Mouse (Mus musculus) cerebellum, adult (tissue): ENCODE data around the gene Ranbp1.
"Not testable (repeated sequence)": the region's sequence is repeated elsewhere in the genome, so short reads cannot be mapped to it uniquely, and the experiment has no call there.

ENCODE experiments used
- ATAC-seq: cut with Nextera tagmentation; 2 replicates; pipeline ENCODE4 v1.9.2; 2017; ENCODE audit warnings: mild to moderate bottlenecking, moderate library complexity, mixed read lengths; ENCODE audit not compliant: insufficient number of reproducible peaks, low FRiP score, low TSS enrichment

Gene Ranbp1

GRCm38 (mm10) chr16:18248433-18249363 is at the start of gene Ranbp1, which contains the start of gene Trmt2a:
Ranbp1 (minus strand) TSS chr16:18248732.
Trmt2a (plus strand) TSS chr16:18248679.
- ATAC-seq: peak; percentile 88

DNA sequence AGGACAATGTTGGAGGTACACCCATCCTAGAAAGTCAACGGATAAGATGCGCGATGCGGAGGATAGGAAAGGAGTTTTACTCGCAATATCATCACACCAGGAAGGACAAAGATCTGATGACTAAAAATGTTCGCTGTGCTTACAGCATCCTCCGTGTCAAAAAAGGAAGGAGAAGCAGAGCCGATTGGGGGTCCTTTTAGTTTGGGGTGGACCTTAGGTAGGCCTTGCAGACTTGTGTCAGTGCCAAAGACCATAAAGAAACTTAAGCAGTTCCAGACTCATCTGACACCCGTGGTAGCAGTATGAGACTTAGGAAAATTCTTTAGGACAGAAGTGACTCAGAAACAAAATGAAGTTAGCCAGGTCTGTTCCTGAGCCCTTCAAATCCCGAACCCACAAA is 41.1 kb upstream of the Ranbp1 start:
- ATAC-seq: not testable (repeated sequence)

DNA sequence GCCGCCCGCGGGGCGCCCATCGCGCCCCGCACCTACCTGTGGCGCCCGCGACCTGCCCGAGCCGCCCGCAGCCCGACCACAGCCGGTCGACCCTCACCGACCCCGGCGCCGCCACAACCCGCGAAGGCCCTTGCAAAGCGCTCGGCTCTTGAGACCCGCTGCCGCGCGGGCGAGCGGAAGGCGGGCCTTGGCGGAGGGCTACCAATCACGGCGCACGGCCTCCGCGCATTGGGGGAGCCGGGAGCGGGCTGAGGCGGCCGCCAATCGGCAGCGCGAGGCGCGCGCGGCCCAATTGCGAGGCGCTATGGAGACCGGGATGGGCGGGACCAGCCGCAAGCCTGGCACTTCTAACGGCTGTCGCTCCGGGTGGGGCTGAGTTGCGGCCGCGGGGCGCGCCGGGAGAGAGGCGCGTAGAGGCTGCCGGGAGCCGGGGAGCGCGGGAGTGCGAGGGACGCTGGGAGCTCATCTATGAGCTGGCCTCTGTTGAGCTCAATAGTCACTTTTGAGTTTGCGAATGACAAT is 40.6 kb upstream of the Ranbp1 start, which contains the start of gene Dgcr8:
TSS of gene Dgcr8 (minus strand) at position 180 of the 522 bp plus-strand sequence.
- peak; percentile 99 for ATAC-seq

DNA sequence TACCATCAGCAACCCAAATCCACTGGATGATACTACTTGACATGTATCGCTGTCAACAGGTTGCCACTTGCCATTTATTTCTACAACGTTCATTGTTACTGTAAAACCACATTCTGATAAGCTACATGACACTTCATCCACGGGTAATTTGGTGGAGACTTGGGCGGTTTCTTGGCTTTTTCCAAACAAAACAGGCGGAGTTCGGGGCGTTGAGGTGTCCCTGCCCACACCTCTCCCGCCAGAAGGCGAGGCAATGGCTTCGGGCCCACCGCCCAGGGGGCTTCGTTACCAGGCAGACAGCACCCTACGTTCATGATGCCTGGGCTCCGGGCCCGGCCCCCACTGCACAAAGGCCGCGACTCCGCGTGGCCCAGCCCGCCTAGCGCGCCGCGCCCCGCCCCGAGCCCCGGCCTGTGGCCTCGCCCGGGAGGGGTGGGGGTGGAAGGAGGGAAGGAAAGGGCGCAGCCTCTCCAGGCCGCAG is 40.1 kb upstream of the Ranbp1 start:
- peak; percentile 83 for ATAC-seq

DNA sequence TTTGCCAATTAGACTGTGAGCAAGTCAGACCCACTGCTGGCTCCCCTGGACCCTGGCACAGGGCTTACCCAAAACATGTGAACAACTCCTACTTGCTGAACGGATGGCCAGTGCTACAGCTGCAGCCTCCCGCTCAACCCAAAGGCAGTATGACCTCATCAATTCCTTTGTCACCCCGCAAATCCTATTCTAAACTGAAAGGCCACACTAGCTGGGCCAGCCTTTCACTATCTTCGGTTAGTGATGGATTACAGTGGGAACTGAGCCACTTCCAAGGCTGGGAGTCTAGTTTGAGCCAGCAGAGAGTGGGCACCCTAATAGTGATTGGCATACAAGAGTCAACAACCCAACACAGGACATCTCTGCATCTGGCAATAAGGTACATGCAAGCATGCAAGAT is 39.6 kb upstream of the Ranbp1 start:
- ATAC-seq: no peak

DNA sequence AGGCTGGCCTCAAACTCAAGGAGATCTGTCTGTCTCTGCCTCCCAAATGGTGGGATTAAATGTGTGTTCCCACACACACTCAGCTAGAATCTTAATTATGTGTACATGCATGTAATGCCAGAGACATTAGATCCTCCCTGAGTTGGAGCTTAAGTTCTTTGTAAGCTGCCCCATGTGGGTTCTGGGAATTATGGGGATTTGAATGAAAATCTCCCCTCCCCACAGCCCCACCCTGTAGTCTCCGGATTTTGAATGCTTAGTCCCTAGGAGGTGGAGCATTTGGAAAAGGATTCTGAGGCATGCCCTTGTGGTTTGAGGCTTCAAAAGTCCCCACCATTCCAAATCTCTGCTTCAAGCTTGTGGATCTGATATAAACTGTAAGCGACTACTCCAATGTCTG is 26.6 kb upstream of the Ranbp1 start:
- no peak for ATAC-seq

GRCm38 (mm10) chr16:18268182-18268581 is 19.6 kb upstream of the Ranbp1 start:
- no peak for ATAC-seq

DNA sequence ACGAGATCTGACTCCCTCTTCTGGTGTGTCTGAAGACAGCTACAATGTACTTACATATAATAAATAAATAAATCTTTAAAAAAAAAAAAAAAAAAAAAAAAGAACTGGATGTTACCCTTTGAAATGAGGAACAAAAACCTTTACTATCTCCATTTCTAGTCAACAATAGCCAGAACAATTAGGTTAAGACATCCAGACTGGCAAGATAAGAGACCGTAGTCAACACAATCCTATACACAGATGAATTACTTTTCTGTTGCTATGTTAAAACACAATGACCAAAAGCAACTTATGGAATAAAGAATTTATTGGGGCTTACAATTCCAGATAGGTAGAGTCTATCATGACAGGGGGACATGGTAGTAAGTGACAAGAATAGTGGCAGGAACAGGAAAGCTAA is 16.5 kb upstream of the Ranbp1 start:
- ATAC-seq: no peak

GRCm38 (mm10) chr16:18258221-18258620 is 9.7 kb upstream of the Ranbp1 start, which contains the start of gene Gm49776:
Gm49776 (minus strand) TSS chr16:18258321.
- no peak for ATAC-seq

- ATAC-seq: no peak
Measured at GRCm38 (mm10) chr16:18253866-18254265, 5.3 kb upstream of the Ranbp1 start.

- ATAC-seq: no peak
Measured at GRCm38 (mm10) chr16:18252736-18253135, 4.2 kb upstream of the Ranbp1 start.

- no peak for ATAC-seq
Measured at GRCm38 (mm10) chr16:18250828-18251790, 2.6 kb upstream of the Ranbp1 start.

GRCm38 (mm10) chr16:18250231-18250630 is 1.7 kb upstream of the Ranbp1 start:
- ATAC-seq: no peak

- peak; percentile 11; the same call in 1 of the 2 replicates for ATAC-seq
Measured at GRCm38 (mm10) chr16:18249364-18249967, 934 bp upstream of the Ranbp1 start.

- ATAC-seq: peak; percentile 8; the same call in 1 of the 2 replicates
Measured at GRCm38 (mm10) chr16:18247521-18248399, 772 bp downstream of the Ranbp1 start.

GRCm38 (mm10) chr16:18241581-18241980 is 7.0 kb downstream of the Ranbp1 start:
- no peak for ATAC-seq

DNA sequence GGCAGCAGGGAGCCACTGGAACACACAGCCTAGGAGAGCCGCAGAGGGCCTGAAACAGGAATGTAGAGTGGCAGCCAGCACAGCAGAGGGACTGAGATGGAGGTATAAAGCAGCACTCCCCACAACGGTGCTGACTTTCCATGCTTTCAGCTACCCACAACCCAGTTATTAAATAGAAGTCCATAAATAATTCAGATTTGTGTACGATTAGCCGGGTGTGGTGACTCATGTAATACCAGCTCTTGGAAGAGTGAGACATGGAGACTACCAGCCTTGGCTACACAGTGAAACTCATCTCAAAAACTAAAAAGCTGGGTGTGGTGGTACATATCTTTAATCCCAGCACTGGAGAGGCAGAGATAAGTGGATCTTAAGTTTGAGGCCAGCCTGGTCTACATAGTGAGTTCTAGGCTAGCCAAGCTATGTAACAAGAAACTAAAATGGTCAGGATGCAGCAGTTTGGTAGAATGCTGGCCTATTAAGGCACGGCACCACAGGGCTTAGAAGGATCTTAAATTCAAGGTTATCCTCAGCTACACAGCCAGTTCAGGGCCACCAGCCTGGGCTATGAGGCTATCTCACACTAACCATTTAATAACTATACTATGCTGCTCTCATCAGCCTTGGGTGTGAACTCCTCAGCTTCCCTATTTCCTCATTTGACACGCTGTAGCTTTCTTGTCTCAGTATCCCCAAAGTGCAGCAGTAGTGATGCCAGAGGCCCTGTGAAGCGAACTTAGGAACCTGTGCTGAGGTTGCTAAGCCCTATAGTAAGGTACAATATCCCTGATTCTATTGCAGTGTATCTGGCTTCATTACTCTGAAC is 11.6 kb downstream of the Ranbp1 start:
- no peak for ATAC-seq
